Mouse (Mus musculus) lung, embryonic 14.5 days (tissue): Measurements from ENCODE around the gene Camta1. TPM values are rescaled to one million over a fixed set of nuclear protein-coding genes. Genes with fewer than 3 reads are reported as not detected.

Experiments
- ATAC-seq: fragments of 200-750 bp; cut with Nextera tagmentation; 2 replicates; pipeline ENCODE4 v1.8.0; 2017; ENCODE audit warnings: mild to moderate bottlenecking, moderate TSS enrichment, moderate library complexity; ENCODE audit not compliant: insufficient read depth
- DNase-seq: peaks from one replicate; pipeline ENCODE4 v3.0.0-alpha.2; 2015
- H3K27ac ChIP-seq: fragments of 300-500 bp; sonication (generic); 2 replicates; pipeline ENCODE4 v1.5.1; 2014; ENCODE audit warnings: low read depth, mild to moderate bottlenecking, moderate library complexity
- H3K27me3 ChIP-seq: fragments of 300-500 bp; sonication (generic); 2 replicates; pipeline ENCODE4 v1.6.1; 2014; ENCODE audit warnings: low read length, control low read depth; ENCODE audit not compliant: insufficient read depth
- H3K36me3 ChIP-seq: fragments of 300-500 bp; sonication (generic); 2 replicates; pipeline ENCODE4 v1.6.1; 2014; ENCODE audit warnings: control low read depth; ENCODE audit not compliant: insufficient read depth
- H3K4me1 ChIP-seq: fragments of 300-500 bp; sonication (generic); 2 replicates; pipeline ENCODE4 v1.6.1; 2014; ENCODE audit warnings: antibody characterized with exemption, control low read depth; ENCODE audit not compliant: insufficient read depth
- H3K4me2 ChIP-seq: fragments of 300-500 bp; sonication (generic); 2 replicates; pipeline ENCODE4 v1.6.1; 2014; ENCODE audit warnings: mild to moderate bottlenecking
- H3K4me3 ChIP-seq: fragments of 300-500 bp; sonication (generic); 2 replicates; pipeline ENCODE4 v1.5.1; 2014; ENCODE audit warnings: low read depth, low read length
- H3K9ac ChIP-seq: fragments of 300-500 bp; sonication (generic); 2 replicates; pipeline ENCODE4 v1.6.1; 2014
- H3K9me3 ChIP-seq: fragments of 300-500 bp; sonication (generic); 2 replicates; pipeline ENCODE4 v1.6.1; 2016; ENCODE audit warnings: low read depth, low read length, control low read depth
- CTCF ChIP-seq: IDR thresholded peaks from 2 replicates; pipeline ENCODE4 v1.5.1; 2016; ENCODE audit warnings: antibody characterized with exemption, low read depth
- WGBS: fragments of 180-500 bp; shearing (Covaris S2); extraction: QIAGEN DNeasy Blood & Tissue Kit; methylation state at CpG from one replicate; pipeline ENCODE4 v1.1.7; 2014; 5-methylcytosine and 5-hydroxymethylcytosine counted together
- polyA plus RNA-seq: library from polyadenylated mRNA; unstranded; fragments of >200 nt; fragmentation: Nextera tagmentation; extraction: Ambion mirVana; gene quantifications from 2 replicates; pipeline ENCODE4 v1.2.1, GENCODE M21; 2014

The Camta1 gene
- polyA plus RNA-seq, 1 experiment from 2014 or later, result 87.5 TPM

DNA sequence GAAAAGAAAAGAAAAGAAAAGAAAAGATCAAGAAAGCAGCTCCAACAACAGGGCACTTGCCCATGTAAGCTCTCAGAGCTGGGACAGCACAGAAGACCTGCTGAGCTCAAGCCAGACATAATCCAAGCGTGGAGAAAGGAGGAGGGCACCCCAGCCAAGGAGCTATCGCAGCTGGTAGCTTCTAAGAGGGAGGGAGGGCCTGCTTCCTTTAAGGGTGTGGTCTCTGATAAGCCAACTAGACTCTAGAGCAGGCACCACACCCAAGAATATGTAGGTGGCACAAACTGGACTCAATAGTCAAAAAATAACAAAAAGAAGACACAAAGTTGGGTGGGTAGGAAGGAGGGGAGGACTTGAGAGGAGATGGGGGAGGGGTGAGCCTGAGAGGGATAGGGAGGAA lies 135.3 kb downstream of the Camta1 start:
- DNase-seq (no peak), ATAC-seq (no peak; the same call in 1 of the 2 replicates)
- no peak overlapping the region for H3K27ac ChIP-seq
- H3K4me3 ChIP-seq, result no peak overlapping the region
- H3K36me3 ChIP-seq, result no peaks in the 10 kb centered on the region
- 64% methylated on average over 2 of the region's 2 CpGs for WGBS
- no peaks in the 10 kb centered on the region for H3K9me3 ChIP-seq
- no peaks in the 10 kb centered on the region for H3K4me1 ChIP-seq
- H3K27me3 ChIP-seq, result no peaks in the 10 kb centered on the region
- H3K4me2 ChIP-seq, result no peak overlapping the region
- no peak overlapping the region for H3K9ac ChIP-seq
- no peak for TF ChIP-seq CTCF

DNA sequence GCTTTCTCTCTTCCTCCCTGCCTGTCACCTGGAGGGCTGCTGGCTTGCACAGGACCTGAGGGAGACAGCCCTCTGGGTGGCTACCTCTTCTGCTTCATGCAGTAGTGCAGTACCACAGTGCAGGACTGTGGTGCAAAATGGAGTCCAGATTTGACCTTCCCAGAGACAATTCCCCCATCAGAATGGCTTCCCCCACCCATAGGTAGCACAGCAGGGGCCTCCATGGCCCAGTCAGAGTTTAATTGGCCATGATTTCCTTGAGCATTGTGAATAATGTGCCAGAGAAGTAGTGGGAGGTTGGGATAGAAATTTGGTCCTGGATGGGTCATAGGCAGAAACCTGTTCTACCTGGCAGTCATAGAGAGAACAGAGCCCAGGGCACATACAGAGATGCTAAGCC lies 136.8 kb downstream of the Camta1 start:
- DNase-seq, result no peak
- Histone ChIP-seq H3K27ac (no peak overlapping the region), H3K4me2 (no peak overlapping the region), H3K27me3 (no peaks in the 10 kb centered on the region), H3K9ac (no peak overlapping the region), H3K36me3 (no peaks in the 10 kb centered on the region), H3K4me3 (no peak overlapping the region), H3K4me1 (no peaks in the 10 kb centered on the region), H3K9me3 (no peaks in the 10 kb centered on the region)
- TF ChIP-seq CTCF, result no peak
- no peak for ATAC-seq

DNA sequence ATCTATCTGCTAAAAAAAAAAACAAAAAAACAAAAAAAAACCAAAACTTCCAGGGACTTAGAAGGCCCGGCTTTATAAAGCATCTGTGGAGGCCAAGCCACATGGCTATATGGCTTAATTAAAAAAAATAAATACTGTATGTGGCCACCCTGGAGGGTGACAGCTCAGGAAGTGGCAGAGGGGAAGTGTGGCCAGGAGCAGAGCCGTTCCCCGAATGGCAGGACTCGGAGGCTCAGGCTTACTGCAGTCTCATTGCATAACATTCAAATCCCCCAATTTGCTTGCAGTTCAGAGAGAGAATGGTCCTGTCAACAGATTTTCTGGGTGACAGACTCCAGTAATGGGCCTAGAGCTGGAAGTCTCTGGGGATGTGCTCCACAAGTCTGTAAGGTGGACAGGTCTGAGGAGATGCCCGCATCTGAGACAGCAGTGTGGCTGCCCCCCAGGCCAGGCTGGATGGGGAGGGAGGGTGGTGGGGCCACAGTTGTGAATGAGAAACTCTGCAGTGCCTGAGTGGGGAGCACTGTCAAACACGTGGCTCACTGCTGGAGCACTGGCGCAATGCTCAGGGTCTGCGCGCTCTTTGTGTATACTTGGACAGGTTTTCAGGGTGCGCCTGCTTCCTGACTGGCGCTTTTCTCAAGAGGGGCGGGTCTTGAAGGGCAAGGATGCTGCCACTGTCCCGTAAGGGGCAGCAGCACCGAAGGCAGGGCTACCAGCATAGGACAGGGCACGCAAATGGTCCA lies 140.8 kb downstream of the Camta1 start:
- H3K27ac ChIP-seq, result no peak overlapping the region
- H3K9ac ChIP-seq, result no peak overlapping the region
- H3K4me3 ChIP-seq, result no peak overlapping the region
- DNase-seq (no peak), ATAC-seq (no peak)
- no peak for TF ChIP-seq CTCF
- 73% methylated on average over 15 of the region's 15 CpGs for WGBS
- no peaks in the 10 kb centered on the region for H3K27me3 ChIP-seq
- no peaks in the 10 kb centered on the region for H3K9me3 ChIP-seq
- H3K36me3 ChIP-seq, result no peaks in the 10 kb centered on the region
- H3K4me1 ChIP-seq, result peaks cover 7% of the 10 kb centered on the region
- H3K4me2 ChIP-seq, result no peak overlapping the region

DNA sequence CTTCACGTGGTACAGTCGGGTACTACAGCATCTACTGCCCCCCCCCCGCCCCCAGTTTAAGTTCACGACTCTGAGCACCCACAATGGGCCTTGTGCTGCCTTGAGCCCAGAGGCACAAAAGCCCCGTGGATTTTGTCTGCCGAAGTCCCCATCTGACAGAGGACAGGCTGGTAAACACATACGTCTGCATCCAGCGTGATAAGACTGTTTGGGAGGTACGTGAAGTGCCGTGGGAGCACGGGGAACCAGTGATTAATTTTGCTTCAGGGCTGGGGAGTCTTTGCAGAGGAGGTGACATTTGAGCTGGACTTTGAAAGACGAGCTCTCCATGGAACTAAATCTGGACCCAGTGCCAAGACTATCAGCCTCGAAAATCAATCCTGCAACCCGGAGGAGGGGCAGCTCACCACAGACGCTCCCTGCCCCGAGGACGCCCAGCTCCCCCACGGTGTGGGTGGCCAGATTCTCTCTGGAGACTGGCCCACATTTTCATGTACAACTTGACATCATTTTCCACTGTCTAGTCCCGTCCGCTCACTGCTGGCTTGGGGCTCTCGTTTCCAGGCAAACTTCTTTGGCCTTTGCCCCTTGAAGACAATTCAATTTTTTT lies 142.7 kb downstream of the Camta1 start:
- no peaks in the 10 kb centered on the region for H3K36me3 ChIP-seq
- 19% methylated on average over 21 of the region's 21 CpGs for WGBS
- peak; percentile 71 for DNase-seq
- no peak overlapping the region for H3K27ac ChIP-seq
- H3K4me3 ChIP-seq, result no peak overlapping the region
- H3K4me2 ChIP-seq, result peak overlapping the region; percentile 10; the same call in 1 of the 2 replicates
- no peaks in the 10 kb centered on the region for H3K9me3 ChIP-seq
- peak; percentile 80 for ATAC-seq
- no peak for TF ChIP-seq CTCF
- H3K27me3 ChIP-seq, result no peaks in the 10 kb centered on the region
- H3K9ac ChIP-seq, result no peak overlapping the region
- peaks cover 7% of the 10 kb centered on the region for H3K4me1 ChIP-seq

DNA sequence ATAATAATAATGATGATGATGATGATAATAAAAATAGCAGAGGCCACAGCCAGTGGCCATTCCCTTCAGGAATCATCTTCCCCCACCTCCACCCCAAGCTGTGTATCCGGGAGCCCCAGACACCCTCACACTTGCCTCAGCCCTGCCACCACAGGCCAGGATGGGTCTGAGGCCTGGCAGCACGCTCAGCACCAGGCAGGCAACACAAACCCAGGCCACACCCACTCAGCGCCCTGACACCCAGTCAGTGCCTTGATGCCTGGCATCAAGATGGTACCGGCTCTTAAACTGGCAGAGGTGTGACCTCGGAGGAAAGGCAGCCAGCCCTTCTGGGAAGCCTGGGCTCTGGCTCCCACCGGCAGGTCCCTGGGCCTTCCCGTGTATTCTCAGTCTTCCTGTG lies 143.8 kb downstream of the Camta1 start:
- Histone ChIP-seq H3K27me3 (no peaks in the 10 kb centered on the region), H3K36me3 (no peaks in the 10 kb centered on the region), H3K4me1 (peaks cover 7% of the 10 kb centered on the region), H3K9ac (no peak overlapping the region), H3K4me2 (no peak overlapping the region), H3K27ac (no peak overlapping the region), H3K9me3 (no peaks in the 10 kb centered on the region), H3K4me3 (no peak overlapping the region)
- no peak for TF ChIP-seq CTCF
- no peak for ATAC-seq
- no peak for DNase-seq
- 63% methylated on average over 7 of the region's 7 CpGs for WGBS

DNA sequence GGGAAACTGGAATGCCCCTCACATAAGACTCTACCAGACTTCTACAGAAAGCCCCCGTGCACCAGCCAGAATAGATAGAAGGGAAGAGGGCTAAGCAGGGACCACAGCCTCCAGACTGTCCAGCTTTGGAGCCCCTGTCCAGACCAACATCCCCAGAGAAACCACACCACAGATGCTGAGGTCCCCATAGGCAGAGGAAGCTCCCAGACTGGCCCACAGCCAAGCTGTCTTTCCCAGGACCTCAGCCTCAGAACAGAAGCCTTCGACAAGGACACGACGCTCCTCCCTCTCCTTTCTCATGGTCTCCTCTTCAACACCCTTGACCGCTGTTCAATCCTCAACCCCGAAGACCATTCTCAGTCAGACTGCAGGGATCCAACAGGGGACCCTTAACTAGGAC lies 148.0 kb downstream of the Camta1 start:
- no peak for TF ChIP-seq CTCF
- Histone ChIP-seq H3K4me2 (no peak overlapping the region), H3K4me3 (no peak overlapping the region), H3K36me3 (no peaks in the 10 kb centered on the region), H3K27me3 (no peaks in the 10 kb centered on the region), H3K27ac (no peak overlapping the region), H3K4me1 (peaks cover 2% of the 10 kb centered on the region; the same call in 1 of the 2 replicates), H3K9ac (no peak overlapping the region), H3K9me3 (no peaks in the 10 kb centered on the region)
- peak; percentile 31 for DNase-seq
- no peak for ATAC-seq
- WGBS, result 69% methylated on average over 6 of the region's 6 CpGs

DNA sequence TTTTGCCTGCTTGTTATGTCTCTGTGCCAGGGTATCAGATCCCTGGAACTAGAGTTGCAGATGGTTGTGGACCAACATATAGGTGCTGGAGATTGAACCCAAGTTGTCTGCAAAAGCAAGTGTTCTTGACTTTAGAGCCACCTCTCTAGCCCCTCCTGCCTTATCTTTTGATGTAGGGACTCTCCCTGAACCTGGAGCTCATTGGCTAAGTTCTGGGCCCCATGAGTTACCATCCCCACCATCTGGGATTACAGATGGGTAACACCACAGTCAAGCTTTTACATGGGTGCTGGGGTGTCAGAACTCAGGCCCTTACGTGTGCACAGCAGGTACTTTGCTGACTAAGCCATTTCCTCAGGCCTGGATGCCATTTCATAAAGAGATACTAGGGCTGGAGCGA lies 150.3 kb downstream of the Camta1 start:
- H3K4me1 ChIP-seq, result no peaks in the 10 kb centered on the region
- H3K9ac ChIP-seq, result no peak overlapping the region
- no peak overlapping the region for H3K4me2 ChIP-seq
- 81% methylated on average over 2 of the region's 2 CpGs for WGBS
- H3K27me3 ChIP-seq, result no peaks in the 10 kb centered on the region
- no peaks in the 10 kb centered on the region for H3K9me3 ChIP-seq
- DNase-seq, result no peak
- H3K4me3 ChIP-seq, result no peak overlapping the region
- no peaks in the 10 kb centered on the region for H3K36me3 ChIP-seq
- no peak for TF ChIP-seq CTCF
- no peak for ATAC-seq
- H3K27ac ChIP-seq, result no peak overlapping the region
